11 mouse cellular contexts compared by ENCODE assay signal in the genomic region with DNA sequence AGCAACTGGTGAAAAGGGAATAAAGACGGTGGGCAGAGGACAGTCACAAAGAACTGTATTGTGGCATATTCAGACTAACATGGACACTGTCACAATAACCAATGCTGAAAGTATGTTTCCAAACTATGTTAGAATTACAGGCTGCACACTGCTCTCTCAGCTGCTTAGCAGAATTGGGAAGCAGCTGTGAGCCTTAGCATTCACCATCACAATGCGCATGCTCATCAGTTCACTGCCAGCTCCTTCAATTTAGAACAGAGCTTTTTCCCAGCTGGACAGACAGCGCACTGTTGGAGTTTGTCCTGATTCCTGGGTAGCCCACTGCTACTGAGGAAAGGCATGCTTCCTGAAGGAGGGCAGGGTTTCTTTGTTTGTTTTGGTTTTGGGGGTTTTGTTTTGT.
DNase-seq lines count a peak whose midpoint lies in the region; ATAC-seq and TF ChIP-seq lines count a peak whose summit lies in the region.
"Had no signal": no experiment of that assay in that cellular context is flagged by ENCODE, and none has a peak within 500 bp of the region (broad histone marks: within the 10 kb centered on the region; RNA-seq: fewer than 3 reads in every experiment).

No protein-coding gene starts in this region.

- no peak overlapping the region for H3K4me3 ChIP-seq in left cerebral cortex, adult 2 months
- no peak overlapping the region for H3K4me3 ChIP-seq in hindbrain, postnatal 0 days (ENCODE audit: low read length)
- no peak overlapping the region for H3K4me3 ChIP-seq in midbrain, postnatal 0 days (ENCODE audit: low read depth, low read length)
- H3K4me3 ChIP-seq: liver, embryonic 15.5 days had no signal

- intact Hi-C loops in left cerebral cortex, adult 2 months (cut with DNase I) = no loop called here

- H3K4me1 ChIP-seq in hindbrain, postnatal 0 days (ENCODE audit: insufficient read depth, low read length) = no peaks in the 10 kb centered on the region
- H3K4me1 ChIP-seq in midbrain, postnatal 0 days (ENCODE audit: insufficient read depth, low read length) = no peaks in the 10 kb centered on the region
- H3K4me1 ChIP-seq: liver, embryonic 15.5 days had no signal

- H3K9ac ChIP-seq in hindbrain, postnatal 0 days (replicated peaks; ENCODE audit: low read length) = no peak overlapping the region
- H3K9ac ChIP-seq in midbrain, postnatal 0 days (replicated peaks; ENCODE audit: low read length, poor library complexity, severe bottlenecking) = no peak overlapping the region; the same call in 1 of the 2 replicates
- H3K9ac ChIP-seq: liver, embryonic 15.5 days had no signal

- no peaks in the 10 kb centered on the region for H3K36me3 ChIP-seq in hindbrain, postnatal 0 days (ENCODE audit: insufficient read depth, low read length)
- H3K36me3 ChIP-seq in midbrain, postnatal 0 days (ENCODE audit: insufficient read depth, low read length) = no peaks in the 10 kb centered on the region
- H3K36me3 ChIP-seq: liver, embryonic 15.5 days had no signal

- DNase-seq in left cerebral cortex, adult 18-20 months (ENCODE audit: low spot score in 2 of 2) = peak; percentile 2 to 7
- DNase-seq in left cerebral cortex, adult 2 months (ENCODE audit: extremely low spot score in 1 of 2, low spot score in 2 of 2) = no peak
- DNase-seq in embryo, embryonic 11 days = peak; percentile 30
- DNase-seq in hindbrain, postnatal 0 days (ENCODE audit: low spot score) = peak; percentile 64
- DNase-seq in midbrain, postnatal 0 days (ENCODE audit: low spot score) = peak; percentile 65
- no peak for DNase-seq in kidney, postnatal 36 days
- DNase-seq in adrenal gland, postnatal 36 days = no peak
- DNase-seq in lung, postnatal 25 days (ENCODE audit: low spot score) = no peak

- WGBS in hindbrain, postnatal 0 days = 34% methylated on average over 3 of the region's 3 CpGs
- 40% methylated on average over 3 of the region's 3 CpGs for WGBS in midbrain, postnatal 0 days

- no peaks in the 10 kb centered on the region for H3K9me3 ChIP-seq in hindbrain, postnatal 0 days (ENCODE audit: low read length)
- no peaks in the 10 kb centered on the region for H3K9me3 ChIP-seq in midbrain, postnatal 0 days (ENCODE audit: low read length)
- H3K9me3 ChIP-seq: liver, embryonic 15.5 days had no signal

- ATAC-seq in hindbrain, postnatal 0 days = 0 out of 2 replicates have a peak, but pooled peaks have one; percentile 45
- no peak for ATAC-seq in midbrain, postnatal 0 days (ENCODE audit: low FRiP score)
- ATAC-seq: inflammation-experienced regulatory T-cells, adult 6 months had no signal

- TF ChIP-seq CTCF in left cerebral cortex, adult 2 months (IDR thresholded peaks at IDR 0.05) = no peak
- TF ChIP-seq CTCF in hindbrain, postnatal 0 days (IDR thresholded peaks at IDR 0.05; ENCODE audit: low read depth) = no peak
- no peak for TF ChIP-seq CTCF in midbrain, postnatal 0 days (IDR thresholded peaks at IDR 0.05)

- H3K27ac ChIP-seq in left cerebral cortex, adult 2 months = no peak overlapping the region
- H3K27ac ChIP-seq in hindbrain, postnatal 0 days = no peak overlapping the region
- H3K27ac ChIP-seq in midbrain, postnatal 0 days (ENCODE audit: low read depth, low read length) = no peak overlapping the region
- H3K27ac ChIP-seq: liver, embryonic 15.5 days had no signal

- no peak overlapping the region for H3K4me2 ChIP-seq in hindbrain, postnatal 0 days (ENCODE audit: low read depth, low read length)
- no peak overlapping the region for H3K4me2 ChIP-seq in midbrain, postnatal 0 days (ENCODE audit: low read depth, low read length, poor library complexity, severe bottlenecking)
- H3K4me2 ChIP-seq: heart, embryonic 11.5 days; liver, embryonic 15.5 days had no signal

- no peaks in the 10 kb centered on the region for H3K27me3 ChIP-seq in hindbrain, postnatal 0 days (ENCODE audit: insufficient read depth, low read length)
- H3K27me3 ChIP-seq in midbrain, postnatal 0 days (ENCODE audit: insufficient read depth, low read length) = no peaks in the 10 kb centered on the region
- H3K27me3 ChIP-seq: liver, embryonic 15.5 days had no signal

Comparison
In these comparisons a context has a peak if more than half of its experiments do, and no peak if none do; other contexts are left out.
1. DNase-seq: peak in left cerebral cortex, adult 18-20 months (2 of 2), embryo, embryonic 11 days (single experiment), hindbrain, postnatal 0 days (single experiment) and midbrain, postnatal 0 days (single experiment); none in left cerebral cortex, adult 2 months (0 of 2), kidney, postnatal 36 days (0 of 2), adrenal gland, postnatal 36 days (0 of 2) and lung, postnatal 25 days (single experiment).